Mouse (Mus musculus): ENCODE measurements around the gene R3hdm1. TPM values are rescaled to one million over a fixed set of nuclear protein-coding genes. Genes with fewer than 3 reads are reported as not detected.
"Not testable (repeated sequence)": the region's sequence is repeated elsewhere in the genome, so short reads cannot be mapped to it uniquely, and the experiment has no call there.

The R3hdm1 gene
- polyA plus RNA-seq, 1 experiment from 2014 or later, result 63.0 TPM

GRCm38 (mm10) chr1:128244727-128245355, 141.7 kb downstream of the R3hdm1 start:
- H3K9ac ChIP-seq (ENCODE audit: low read length), result peak overlapping the region; percentile 85
- H3K4me2 ChIP-seq (ENCODE audit: low read length), result peak overlapping the region; percentile 92
- peak overlapping the region; percentile 77 for H3K4me3 ChIP-seq (ENCODE audit: low read depth, low read length)
- peak overlapping the region; percentile 85 for H3K27ac ChIP-seq (ENCODE audit: low read depth, low read length)
- no peaks in the 10 kb centered on the region for H3K27me3 ChIP-seq (replicated peaks; ENCODE audit: control insufficient read depth, insufficient read depth, low read length)
- no peaks in the 10 kb centered on the region for H3K36me3 ChIP-seq (ENCODE audit: control insufficient read depth, insufficient read depth, low read length)
- 2% methylated on average over 19 of the region's 19 CpGs for WGBS
- peaks cover 12% of the 10 kb centered on the region for H3K4me1 ChIP-seq (ENCODE audit: control insufficient read depth, insufficient read depth, low read length)
- peak; percentile 27 for ATAC-seq
- peak; percentile 16 for DNase-seq (ENCODE audit: low spot score)
- H3K9me3 ChIP-seq (replicated peaks; ENCODE audit: control insufficient read depth, low read length), result no peaks in the 10 kb centered on the region

GRCm38 (mm10) chr1:128267061-128267460, 164.0 kb downstream of the R3hdm1 start:
- H3K9ac ChIP-seq (ENCODE audit: low read length); H3K27me3 ChIP-seq (replicated peaks; ENCODE audit: control insufficient read depth, insufficient read depth, low read length); H3K4me3 ChIP-seq (ENCODE audit: low read depth, low read length); H3K27ac ChIP-seq (ENCODE audit: low read depth, low read length); ATAC-seq; H3K4me1 ChIP-seq (ENCODE audit: control insufficient read depth, insufficient read depth, low read length); DNase-seq (ENCODE audit: low spot score); H3K9me3 ChIP-seq (replicated peaks; ENCODE audit: control insufficient read depth, low read length); H3K4me2 ChIP-seq (ENCODE audit: low read length): not testable (repeated sequence)
- H3K36me3 ChIP-seq (ENCODE audit: control insufficient read depth, insufficient read depth, low read length), result peaks cover 78% of the 10 kb centered on the region
- 78% methylated on average over 7 of the region's 7 CpGs for WGBS

GRCm38 (mm10) chr1:128270731-128271130, 167.6 kb downstream of the R3hdm1 start:
- Histone ChIP-seq H3K9me3 (replicated peaks; ENCODE audit: control insufficient read depth, low read length) (no peaks in the 10 kb centered on the region), H3K27ac (ENCODE audit: low read depth, low read length) (no peak overlapping the region), H3K27me3 (replicated peaks; ENCODE audit: control insufficient read depth, insufficient read depth, low read length) (no peaks in the 10 kb centered on the region), H3K4me3 (ENCODE audit: low read depth, low read length) (no peak overlapping the region), H3K4me2 (ENCODE audit: low read length) (no peak overlapping the region), H3K9ac (ENCODE audit: low read length) (no peak overlapping the region), H3K36me3 (ENCODE audit: control insufficient read depth, insufficient read depth, low read length) (peaks cover 82% of the 10 kb centered on the region), H3K4me1 (ENCODE audit: control insufficient read depth, insufficient read depth, low read length) (no peaks in the 10 kb centered on the region)
- DNase-seq (ENCODE audit: low spot score) (no peak), ATAC-seq (no peak)
- 96% methylated on average over 3 of the region's 3 CpGs for WGBS

- DNase-seq (ENCODE audit: low spot score), result no peak
- Histone ChIP-seq H3K27ac (ENCODE audit: low read depth, low read length) (no peak overlapping the region), H3K4me3 (ENCODE audit: low read depth, low read length) (no peak overlapping the region), H3K9me3 (replicated peaks; ENCODE audit: control insufficient read depth, low read length) (no peaks in the 10 kb centered on the region), H3K27me3 (replicated peaks; ENCODE audit: control insufficient read depth, insufficient read depth, low read length) (no peaks in the 10 kb centered on the region), H3K4me2 (ENCODE audit: low read length) (no peak overlapping the region), H3K9ac (ENCODE audit: low read length) (no peak overlapping the region), H3K36me3 (ENCODE audit: control insufficient read depth, insufficient read depth, low read length) (peaks cover 85% of the 10 kb centered on the region), H3K4me1 (ENCODE audit: control insufficient read depth, insufficient read depth, low read length) (no peaks in the 10 kb centered on the region)
- WGBS, result 100% methylated on average over 1 of the region's 1 CpGs
- no peak for ATAC-seq
Measured at GRCm38 (mm10) chr1:128275908-128276307, 172.8 kb downstream of the R3hdm1 start.

GRCm38 (mm10) chr1:128278563-128278962, 175.5 kb downstream of the R3hdm1 start:
- DNase-seq (ENCODE audit: low spot score) (no peak), ATAC-seq (no peak)
- Histone ChIP-seq H3K9me3 (replicated peaks; ENCODE audit: control insufficient read depth, low read length) (no peaks in the 10 kb centered on the region), H3K27ac (ENCODE audit: low read depth, low read length) (no peak overlapping the region), H3K9ac (ENCODE audit: low read length) (no peak overlapping the region), H3K27me3 (replicated peaks; ENCODE audit: control insufficient read depth, insufficient read depth, low read length) (no peaks in the 10 kb centered on the region), H3K4me1 (ENCODE audit: control insufficient read depth, insufficient read depth, low read length) (no peaks in the 10 kb centered on the region), H3K4me2 (ENCODE audit: low read length) (no peak overlapping the region), H3K36me3 (ENCODE audit: control insufficient read depth, insufficient read depth, low read length) (peaks cover 73% of the 10 kb centered on the region), H3K4me3 (ENCODE audit: low read depth, low read length) (no peak overlapping the region)
- 95% methylated on average over 3 of the region's 3 CpGs for WGBS

GRCm38 (mm10) chr1:128281753-128282152, 178.7 kb downstream of the R3hdm1 start:
- H3K9me3 ChIP-seq (replicated peaks; ENCODE audit: control insufficient read depth, low read length), result no peaks in the 10 kb centered on the region

GRCm38 (mm10) chr1:128282924-128283323, 179.8 kb downstream of the R3hdm1 start:
- Histone ChIP-seq H3K4me3 (ENCODE audit: low read depth, low read length) (no peak overlapping the region), H3K4me2 (ENCODE audit: low read length) (no peak overlapping the region), H3K9ac (ENCODE audit: low read length) (no peak overlapping the region), H3K36me3 (ENCODE audit: control insufficient read depth, insufficient read depth, low read length) (peaks cover 32% of the 10 kb centered on the region), H3K9me3 (replicated peaks; ENCODE audit: control insufficient read depth, low read length) (no peaks in the 10 kb centered on the region), H3K4me1 (ENCODE audit: control insufficient read depth, insufficient read depth, low read length) (no peaks in the 10 kb centered on the region), H3K27me3 (replicated peaks; ENCODE audit: control insufficient read depth, insufficient read depth, low read length) (no peaks in the 10 kb centered on the region), H3K27ac (ENCODE audit: low read depth, low read length) (no peak overlapping the region)
- DNase-seq (ENCODE audit: low spot score), result no peak
- 96% methylated on average over 3 of the region's 3 CpGs for WGBS
- ATAC-seq, result no peak

More at GRCm38 (mm10) chr1:128281753-128282152, 178.7 kb downstream of the R3hdm1 start:
- peaks cover 43% of the 10 kb centered on the region for H3K36me3 ChIP-seq (ENCODE audit: control insufficient read depth, insufficient read depth, low read length)
- H3K9ac ChIP-seq (ENCODE audit: low read length), result no peak overlapping the region
- H3K4me1 ChIP-seq (ENCODE audit: control insufficient read depth, insufficient read depth, low read length), result no peaks in the 10 kb centered on the region
- no peak overlapping the region for H3K4me2 ChIP-seq (ENCODE audit: low read length)
- no peak for DNase-seq (ENCODE audit: low spot score)
- H3K4me3 ChIP-seq (ENCODE audit: low read depth, low read length), result no peak overlapping the region
- no peaks in the 10 kb centered on the region for H3K27me3 ChIP-seq (replicated peaks; ENCODE audit: control insufficient read depth, insufficient read depth, low read length)
- no peak for ATAC-seq
- no peak overlapping the region for H3K27ac ChIP-seq (ENCODE audit: low read depth, low read length)
- 94% methylated on average over 3 of the region's 3 CpGs for WGBS

GRCm38 (mm10) chr1:128284157-128284690, 181.1 kb downstream of the R3hdm1 start:
- Histone ChIP-seq H3K4me1 (ENCODE audit: control insufficient read depth, insufficient read depth, low read length) (no peaks in the 10 kb centered on the region), H3K4me3 (ENCODE audit: low read depth, low read length) (no peak overlapping the region), H3K27me3 (replicated peaks; ENCODE audit: control insufficient read depth, insufficient read depth, low read length) (no peaks in the 10 kb centered on the region), H3K9ac (ENCODE audit: low read length) (no peak overlapping the region), H3K4me2 (ENCODE audit: low read length) (no peak overlapping the region), H3K36me3 (ENCODE audit: control insufficient read depth, insufficient read depth, low read length) (peaks cover 20% of the 10 kb centered on the region), H3K27ac (ENCODE audit: low read depth, low read length) (no peak overlapping the region), H3K9me3 (replicated peaks; ENCODE audit: control insufficient read depth, low read length) (no peaks in the 10 kb centered on the region)
- ATAC-seq, result no peak
- DNase-seq (ENCODE audit: low spot score), result no peak
- 96% methylated on average over 8 of the region's 8 CpGs for WGBS

- 71% methylated on average over 9 of the region's 9 CpGs for WGBS
- no peaks in the 10 kb centered on the region for H3K9me3 ChIP-seq (replicated peaks; ENCODE audit: control insufficient read depth, low read length)
Measured at GRCm38 (mm10) chr1:128285136-128285535, 182.0 kb downstream of the R3hdm1 start.

More at GRCm38 (mm10) chr1:128285136-128285535, 182.0 kb downstream of the R3hdm1 start:
- H3K27ac ChIP-seq (ENCODE audit: low read depth, low read length), result no peak overlapping the region
- DNase-seq (ENCODE audit: low spot score) (peak; percentile 24), ATAC-seq (no peak)
- no peaks in the 10 kb centered on the region for H3K27me3 ChIP-seq (replicated peaks; ENCODE audit: control insufficient read depth, insufficient read depth, low read length)
- no peak overlapping the region for H3K9ac ChIP-seq (ENCODE audit: low read length)
- no peaks in the 10 kb centered on the region for H3K4me1 ChIP-seq (ENCODE audit: control insufficient read depth, insufficient read depth, low read length)
- H3K36me3 ChIP-seq (ENCODE audit: control insufficient read depth, insufficient read depth, low read length), result peaks cover 10% of the 10 kb centered on the region
- H3K4me3 ChIP-seq (ENCODE audit: low read depth, low read length), result no peak overlapping the region
- no peak overlapping the region for H3K4me2 ChIP-seq (ENCODE audit: low read length)
